Mouse (Mus musculus) C3H10T1/2 (cell line): ENCODE data around the gene Tra2b. TPM values are rescaled to one million over a fixed set of nuclear protein-coding genes. Genes with fewer than 3 reads are reported as not detected.

Experiments
- polyA plus RNA-seq, 2 experiments: library from polyadenylated mRNA; unstranded; fragments of >200 nt; fragmentation: generic; extraction: Trizol; gene quantifications; one replicate each; pipeline ENCODE4 v1.2.1; 2012; ENCODE audit warnings: missing spikeins in 2 of 2

Gene Tra2b
- 10 to 100 TPM; 10.8 to 37.2 TPM for polyA plus RNA-seq

DNA sequence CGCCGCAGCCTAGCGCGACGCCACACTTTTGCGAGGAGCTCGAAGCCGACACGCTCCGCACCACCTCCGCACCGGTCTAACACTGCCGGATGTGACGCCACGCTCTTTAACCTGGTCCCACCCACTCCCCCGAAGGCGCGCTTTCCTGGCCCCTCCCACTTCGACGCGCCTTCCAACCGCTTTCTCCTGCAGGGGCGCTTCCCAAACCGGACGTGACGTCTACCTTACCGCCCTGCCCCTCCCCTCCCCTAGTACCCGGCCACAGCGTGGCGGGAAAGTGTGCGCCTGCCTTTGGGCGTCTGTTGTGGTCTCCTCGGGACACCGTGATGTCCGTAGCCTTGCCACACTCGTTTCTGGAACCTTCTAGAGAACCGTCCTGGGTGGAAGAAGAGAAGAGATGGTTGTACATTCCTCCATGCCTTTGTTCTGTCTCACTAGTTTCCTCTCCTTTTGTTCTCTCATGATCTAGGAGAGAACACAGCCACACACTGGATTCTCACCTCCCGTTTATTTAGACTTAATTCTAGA is at the start of gene Tra2b:
Gene Tra2b, minus strand, starts transcription at position 157 of the 528 bp plus-strand sequence.

Other genes with a start within 250 kb of the Tra2b start
- 10 to 100 TPM in 1 of 2 experiments, 1 to 10 TPM in 1; 3.1 to 18.1 TPM for gene Igf2bp2, start 102.7 kb downstream of the Tra2b start, polyA plus RNA-seq
- 1 to 10 TPM; 7.6 to 8.0 TPM for gene Etv5, start 173.7 kb upstream of the Tra2b start, polyA plus RNA-seq